In the genomic region with DNA sequence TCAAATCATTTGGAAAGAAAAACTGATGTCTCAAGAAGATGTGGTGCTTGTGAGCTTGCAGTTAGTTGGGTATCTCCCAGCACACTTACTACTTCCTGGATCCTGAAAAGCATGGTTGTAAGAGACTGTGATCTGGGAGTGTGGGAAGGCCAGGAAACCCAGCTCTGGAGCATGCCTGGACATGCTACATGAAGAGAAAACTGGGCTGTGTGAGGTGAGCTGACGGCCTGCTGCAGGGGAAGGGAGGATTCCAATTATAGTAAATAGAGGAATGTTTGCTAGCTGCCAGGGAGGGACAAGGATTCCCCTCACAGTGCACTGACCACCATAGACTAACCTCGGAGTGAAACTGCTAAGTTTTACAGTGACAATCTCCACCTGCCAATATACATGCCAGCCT, we compare ENCODE assay signal across 22 mouse cellular contexts.
DNase-seq lines count a peak whose midpoint lies in the region; ATAC-seq and TF ChIP-seq lines count a peak whose summit lies in the region.
"Had no signal": no experiment of that assay in that cellular context is flagged by ENCODE, and none has a peak within 500 bp of the region (broad histone marks: within the 10 kb centered on the region; RNA-seq: fewer than 3 reads in every experiment).

No protein-coding gene starts in this region.

- ATAC-seq in heart, embryonic 12.5 days (ENCODE audit: insufficient number of reproducible peaks, low FRiP score): no peak
- ATAC-seq: hindbrain, embryonic 16.5 days; intestine, embryonic 15.5 days had no signal

- H3K27ac ChIP-seq in heart, embryonic 12.5 days (ENCODE audit: poor library complexity, severe bottlenecking): peak overlapping the region; percentile 75
- peak overlapping the region; percentile 53 for H3K27ac ChIP-seq in left cerebral cortex, adult 2 months
- peak overlapping the region; percentile 61 for H3K27ac ChIP-seq in embryonic fibroblast, embryonic 13.5 days (ENCODE audit: insufficient read depth, low read length)
- H3K27ac ChIP-seq: embryonic facial prominence, embryonic 10.5 days; forebrain, embryonic 12.5 days; intestine, embryonic 15.5 days; liver, embryonic 13.5 days; midbrain, embryonic 12.5 days had no signal

- no peak for TF ChIP-seq POLR2A in embryonic fibroblast, embryonic 13.5 days (IDR thresholded peaks at IDR 0.05; ENCODE audit: low read depth, low read length)

- H3K9me3 ChIP-seq in heart, embryonic 12.5 days (replicated peaks): no peaks in the 10 kb centered on the region
- H3K9me3 ChIP-seq: embryonic facial prominence, embryonic 10.5 days; forebrain, embryonic 12.5 days; intestine, embryonic 15.5 days; liver, embryonic 13.5 days; midbrain, embryonic 12.5 days had no signal

- peaks cover 39% of the 10 kb centered on the region for H3K4me1 ChIP-seq in heart, embryonic 12.5 days (replicated peaks)
- H3K4me1 ChIP-seq in embryonic fibroblast, embryonic 13.5 days (ENCODE audit: control insufficient read depth, insufficient read depth, low read length): no peaks in the 10 kb centered on the region
- H3K4me1 ChIP-seq: forebrain, embryonic 12.5 days; intestine, embryonic 15.5 days; liver, embryonic 13.5 days had no signal

- DNase-seq in heart, postnatal 4 days: no peak
- no peak for DNase-seq in left cerebral cortex, adult 2 months (ENCODE audit: extremely low spot score in 1 of 2, low spot score in 2 of 2)
- DNase-seq in left cerebral cortex, adult 8-10 months (ENCODE audit: low spot score in 2 of 2): no peak
- DNase-seq in thymus, postnatal 14 days: no peak
- DNase-seq in adrenal gland, postnatal 14 days: no peak
- DNase-seq: adrenal gland, postnatal 36 days; cerebellum, adult 11 months; cerebellum, adult 9-11 months; gastrocnemius, postnatal 10 days; kidney, postnatal 36 days; liver, embryonic 13.5 days; lung, adult 2 months; lung, postnatal 14 days; thymus, adult 18-20 months; thymus, postnatal 4 days had no signal

- TF ChIP-seq CTCF in left cerebral cortex, adult 2 months (IDR thresholded peaks at IDR 0.05): no peak
- no peak for TF ChIP-seq CTCF in embryonic fibroblast, embryonic 13.5 days (IDR thresholded peaks at IDR 0.05; ENCODE audit: borderline replicate concordance, insufficient read depth, low read length)

- peaks cover 9% of the 10 kb centered on the region for H3K36me3 ChIP-seq in heart, embryonic 12.5 days
- H3K36me3 ChIP-seq: forebrain, embryonic 12.5 days; intestine, embryonic 15.5 days; liver, embryonic 13.5 days had no signal

- H3K4me2 ChIP-seq in heart, embryonic 12.5 days: no peak overlapping the region
- H3K4me2 ChIP-seq: forebrain, embryonic 12.5 days; intestine, embryonic 15.5 days; liver, embryonic 13.5 days; midbrain, embryonic 12.5 days had no signal

- no peak overlapping the region for H3K4me3 ChIP-seq in heart, embryonic 12.5 days
- no peak overlapping the region for H3K4me3 ChIP-seq in left cerebral cortex, adult 2 months
- no peak overlapping the region for H3K4me3 ChIP-seq in embryonic fibroblast, embryonic 13.5 days (ENCODE audit: insufficient read depth, low read length)
- H3K4me3 ChIP-seq: embryonic facial prominence, embryonic 10.5 days; forebrain, embryonic 12.5 days; intestine, embryonic 15.5 days; liver, embryonic 13.5 days; midbrain, embryonic 12.5 days had no signal

- H3K27me3 ChIP-seq in heart, embryonic 12.5 days (replicated peaks): no peaks in the 10 kb centered on the region
- H3K27me3 ChIP-seq: forebrain, embryonic 12.5 days; intestine, embryonic 15.5 days; liver, embryonic 13.5 days; midbrain, embryonic 12.5 days had no signal

- WGBS in heart, embryonic 12.5 days: 35% methylated on average over 2 of the region's 2 CpGs

- intact Hi-C loops in left cerebral cortex, adult 2 months (cut with DNase I): loop anchor here (5.0 kb wide), 2 partner anchors 51 to 99 kb away; no protein-coding TSS in a partner anchor

- 0 out of 2 replicates have a peak overlapping the region, but pooled peaks have one; percentile 23 for H3K9ac ChIP-seq in heart, embryonic 12.5 days
- H3K9ac ChIP-seq: forebrain, embryonic 12.5 days; intestine, embryonic 15.5 days; liver, embryonic 13.5 days; midbrain, embryonic 12.5 days had no signal
